Mouse (Mus musculus) neural tube, embryonic 10.5 days (tissue): ENCODE results near the gene Npat.

ENCODE experiments used
- DNase-seq: peaks from one replicate; pipeline ENCODE4 v3.0.0-alpha.2; 2017; ENCODE audit warnings: low spot score; ENCODE audit errors: extremely low spot score

Gene Npat

DNA sequence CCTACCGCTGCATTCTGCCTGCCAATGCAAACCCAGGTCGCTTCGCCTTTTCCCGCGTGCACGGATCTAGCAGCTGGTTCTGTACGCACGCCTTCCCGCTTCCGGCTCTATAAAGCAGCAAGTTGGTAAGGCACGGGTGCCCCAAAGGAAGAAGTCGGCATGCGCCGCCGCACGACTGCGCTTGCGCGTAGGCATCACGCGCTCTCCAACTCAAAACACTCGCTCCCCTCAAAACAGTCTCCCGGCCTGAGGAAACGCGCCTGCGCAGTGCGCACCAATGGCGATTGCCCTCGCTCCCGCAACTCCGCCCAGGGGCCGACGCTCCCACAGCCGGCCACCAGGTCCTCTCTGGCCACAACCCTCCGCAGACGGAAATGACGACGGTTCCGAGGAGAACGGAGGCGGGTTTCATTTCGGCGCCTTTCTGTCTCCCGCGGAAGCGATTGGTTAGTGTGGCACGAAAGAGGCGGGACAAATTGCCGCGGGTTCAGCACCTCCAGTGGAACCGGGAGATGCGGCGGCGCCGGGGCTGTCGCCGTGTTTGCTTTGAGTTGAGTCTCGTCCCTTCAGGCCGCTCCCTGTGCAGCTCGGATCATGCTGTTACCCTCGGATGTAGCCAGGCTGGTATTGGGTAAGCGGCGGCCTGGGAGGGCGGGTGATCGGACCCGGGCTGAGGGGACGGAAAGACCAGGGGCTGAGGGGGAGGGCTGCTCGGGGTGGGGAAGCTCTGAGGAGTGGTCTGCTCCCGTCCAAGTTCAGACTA, at the start of gene Npat, which contains the start of gene Atm:
TSS of gene Npat (plus strand) at position 490 of the 763 bp plus-strand sequence.
TSS of gene Atm (minus strand) at position 183 of the 763 bp plus-strand sequence.
- DNase-seq: peak; percentile 99

DNA sequence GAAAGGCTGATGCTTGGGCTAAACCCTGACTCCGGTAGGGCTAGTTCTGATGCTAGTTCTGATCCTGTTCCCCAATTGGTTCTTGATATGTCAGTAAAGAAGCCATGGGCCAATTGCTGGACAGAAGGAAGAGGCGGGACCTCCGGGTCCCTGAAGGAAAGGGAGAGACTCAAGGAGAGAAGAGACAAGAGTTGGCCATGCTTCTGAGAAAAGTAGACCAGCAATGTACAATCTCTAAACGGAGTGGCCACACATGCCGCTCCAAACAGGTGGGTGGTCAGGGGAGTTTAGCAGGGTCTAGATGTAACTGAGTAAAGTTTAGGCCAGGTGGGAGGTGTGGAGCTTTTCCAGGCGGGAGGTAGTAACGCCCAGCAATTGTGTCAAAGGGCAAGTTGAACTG, 28.8 kb upstream of the Npat start:
- no peak for DNase-seq

DNA sequence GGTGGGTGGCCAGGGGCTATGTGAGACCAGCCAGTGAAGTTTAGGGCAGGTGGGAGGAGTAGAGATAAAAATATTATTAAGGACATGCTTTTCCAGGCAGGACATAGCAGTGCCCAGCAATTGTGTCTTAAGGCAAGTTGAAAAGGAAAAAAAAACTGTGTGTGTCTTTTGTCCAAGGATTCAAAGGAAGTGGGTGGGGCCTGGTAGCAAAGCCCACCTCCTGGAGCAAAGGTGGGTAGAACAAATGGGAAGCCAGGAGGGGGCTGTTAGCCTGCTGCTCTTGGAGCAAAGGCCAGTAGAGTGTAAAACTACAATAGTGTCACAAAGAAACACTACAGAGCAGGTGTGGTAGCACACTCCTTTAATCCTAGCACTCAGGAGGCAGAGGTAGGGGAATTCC, 22.8 kb upstream of the Npat start:
- DNase-seq: no peak

DNA sequence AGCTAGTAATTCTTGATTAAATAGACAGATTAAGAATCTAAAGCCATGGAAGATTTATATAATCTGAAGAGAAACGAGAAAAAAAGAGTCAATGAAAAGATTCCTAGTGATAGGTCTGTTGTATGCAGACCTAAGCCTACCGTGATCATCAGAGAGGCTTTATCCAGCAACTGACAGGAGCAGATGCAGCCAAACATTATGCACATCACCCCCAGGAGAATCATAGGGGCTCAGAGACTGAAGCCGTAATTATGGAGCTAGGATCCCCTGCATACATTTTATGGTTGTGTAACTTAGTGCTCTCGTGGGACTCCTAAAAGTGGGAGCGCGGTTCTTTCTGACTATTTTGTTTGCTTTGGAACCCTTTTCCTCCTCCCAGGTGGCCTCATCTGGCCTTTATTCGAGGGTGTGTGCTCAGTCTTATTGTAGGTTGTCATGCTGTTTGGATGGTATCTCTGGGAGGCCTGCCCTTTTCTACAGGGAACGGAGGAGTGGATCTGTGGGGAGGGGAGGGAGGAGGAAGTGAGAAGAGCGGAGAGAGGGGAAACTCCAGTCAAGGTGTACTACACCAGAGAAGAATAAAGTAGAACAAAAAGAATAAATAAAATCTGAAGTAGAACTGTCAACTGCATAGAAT, 19.4 kb upstream of the Npat start:
- no peak for DNase-seq

DNA sequence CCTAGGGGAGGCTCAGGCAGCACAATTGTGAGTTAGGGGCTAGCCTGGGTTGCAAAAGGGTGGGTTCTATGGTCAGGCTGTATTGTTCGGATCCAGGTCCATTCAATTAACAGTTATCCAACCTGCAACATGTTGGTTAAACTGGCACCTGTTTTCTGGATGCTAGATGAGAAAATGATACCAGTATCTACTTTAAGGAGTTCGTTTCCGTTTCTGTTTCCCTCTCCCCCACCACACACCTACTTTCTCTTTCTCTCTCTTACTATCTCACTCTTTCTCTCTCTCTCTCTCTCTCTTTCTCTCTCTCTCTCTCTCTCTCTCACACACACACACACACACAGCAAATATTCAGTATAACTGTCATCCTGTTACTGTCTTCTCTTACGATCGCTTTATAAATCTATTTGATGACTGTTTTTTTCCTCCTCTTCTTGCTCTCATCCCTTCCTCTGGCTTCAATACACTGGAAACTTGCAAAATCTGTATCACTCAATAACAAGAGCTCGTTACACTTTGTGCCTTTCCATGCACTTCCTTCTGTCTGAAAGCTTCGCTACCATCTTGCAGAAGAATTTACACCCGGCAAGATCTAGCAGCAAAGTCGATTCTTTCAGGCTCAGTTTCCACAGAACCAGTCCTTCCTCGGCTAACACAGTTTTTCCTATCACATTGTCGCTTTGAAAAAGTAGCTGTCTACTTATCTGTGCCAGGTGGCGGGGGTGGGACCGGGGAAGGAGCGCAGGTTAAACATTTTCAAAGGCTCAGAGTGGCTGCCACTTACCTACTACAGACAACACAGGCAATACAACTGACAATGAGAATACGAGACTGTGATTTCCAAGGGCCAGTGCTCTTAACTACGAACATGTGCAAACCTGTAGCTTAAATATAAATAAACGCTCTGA, 1.2 kb upstream of the Npat start:
- DNase-seq: peak; percentile 26

DNA sequence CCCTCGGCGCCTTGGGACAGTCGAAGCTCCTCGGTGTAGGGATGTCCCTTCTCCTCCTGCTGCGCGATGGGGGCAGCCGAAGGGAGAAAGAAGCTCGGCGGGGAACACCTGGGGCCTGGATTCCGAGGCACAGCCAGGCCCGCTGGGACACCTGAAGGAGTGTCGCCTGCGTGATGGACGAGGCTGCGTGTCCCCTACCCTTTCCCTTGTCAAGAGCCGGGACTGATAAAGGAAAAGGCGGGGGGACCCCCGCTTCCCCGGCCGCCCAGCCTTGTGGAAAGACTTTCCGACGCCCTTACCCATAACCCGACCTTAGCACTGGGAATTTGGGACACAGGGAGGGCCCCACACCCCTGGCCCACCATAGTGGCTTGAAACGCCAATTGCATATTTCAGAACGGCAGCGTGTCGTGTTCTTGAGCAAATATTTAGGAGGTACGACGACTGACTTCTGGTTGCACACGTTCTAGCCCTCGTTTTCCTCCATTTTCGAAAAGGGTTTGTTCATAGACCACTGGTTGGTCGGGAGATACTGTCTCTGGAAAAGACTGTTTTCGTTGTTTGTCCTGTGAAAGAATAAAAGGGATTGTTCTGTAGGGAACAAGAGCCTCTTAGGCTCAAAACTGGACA, 604 bp downstream of the Npat start:
- DNase-seq: no peak

DNA sequence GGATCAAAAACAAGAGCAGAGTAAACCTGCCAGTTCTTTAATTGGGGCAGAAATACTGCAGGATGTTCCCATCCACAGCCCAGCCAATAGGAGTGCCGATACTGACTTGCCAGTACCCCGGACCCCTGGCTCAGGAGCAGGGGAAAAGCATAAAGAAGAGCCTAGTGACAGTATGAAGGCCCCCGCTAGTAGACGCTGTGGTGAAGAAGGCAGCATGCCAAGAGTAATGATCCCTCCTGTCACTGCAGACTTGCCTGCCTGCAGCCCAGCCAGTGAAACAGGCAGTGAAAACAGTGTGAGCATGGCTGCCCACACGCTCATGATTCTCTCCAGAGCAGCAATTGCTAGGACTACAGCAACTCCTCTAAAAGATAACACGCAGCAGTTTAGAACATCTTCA, 33.8 kb downstream of the Npat start:
- DNase-seq: no peak

DNA sequence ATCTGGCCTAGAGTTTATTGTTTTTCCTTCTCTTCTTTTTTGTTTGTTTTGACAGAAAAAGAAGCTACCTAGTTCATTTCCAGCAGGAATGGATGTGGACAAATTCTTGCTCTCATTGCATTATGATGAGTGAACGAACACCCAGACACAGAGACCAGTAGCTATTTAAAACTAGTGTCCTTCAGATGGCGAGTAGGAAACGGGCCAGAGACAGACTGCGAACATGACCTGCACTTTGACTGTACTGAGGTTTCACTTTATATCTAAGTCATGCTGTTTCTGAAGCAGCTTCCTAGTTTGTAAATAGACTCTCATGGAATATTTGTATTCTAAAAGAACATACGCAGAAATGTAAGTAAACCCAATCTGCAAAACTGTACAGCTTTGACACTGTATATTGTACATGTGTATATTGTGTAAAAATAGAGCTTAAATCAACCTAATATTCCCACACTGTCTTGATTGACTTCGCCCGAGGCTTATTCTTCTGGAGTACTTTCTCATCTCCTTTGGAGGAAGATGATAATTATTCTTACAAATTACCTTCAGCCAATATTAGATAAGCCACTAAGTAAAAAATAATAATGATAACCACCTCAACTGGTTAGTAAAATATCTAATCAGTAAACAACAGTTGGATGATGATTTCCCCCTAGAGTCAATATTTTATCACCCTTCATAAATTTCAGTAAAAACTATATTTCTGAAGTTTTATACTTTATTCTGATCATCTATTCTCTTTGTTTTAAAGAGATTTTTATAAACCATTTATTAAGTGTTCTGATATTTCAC, 35.9 kb downstream of the Npat start:
- DNase-seq: no peak

DNA sequence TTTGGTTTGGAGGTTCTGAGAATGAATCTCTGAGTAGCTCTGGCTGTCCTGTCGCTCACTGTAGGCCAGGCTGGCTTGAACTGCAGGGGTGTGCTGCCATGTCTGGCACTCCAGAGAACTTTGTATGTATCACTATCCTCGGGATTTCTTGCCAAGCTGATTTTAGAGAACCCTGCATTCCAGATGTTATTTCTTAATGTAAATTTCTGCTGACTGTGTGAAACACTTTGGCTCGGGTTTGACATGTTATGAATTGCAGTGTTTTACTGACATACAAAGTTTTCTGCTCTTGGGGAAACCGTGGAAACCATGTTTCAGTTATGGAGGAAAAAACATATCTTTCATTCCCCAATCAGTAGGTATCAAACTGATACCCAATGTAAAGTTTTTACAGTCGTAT, 38.9 kb downstream of the Npat start:
- DNase-seq: no peak

DNA sequence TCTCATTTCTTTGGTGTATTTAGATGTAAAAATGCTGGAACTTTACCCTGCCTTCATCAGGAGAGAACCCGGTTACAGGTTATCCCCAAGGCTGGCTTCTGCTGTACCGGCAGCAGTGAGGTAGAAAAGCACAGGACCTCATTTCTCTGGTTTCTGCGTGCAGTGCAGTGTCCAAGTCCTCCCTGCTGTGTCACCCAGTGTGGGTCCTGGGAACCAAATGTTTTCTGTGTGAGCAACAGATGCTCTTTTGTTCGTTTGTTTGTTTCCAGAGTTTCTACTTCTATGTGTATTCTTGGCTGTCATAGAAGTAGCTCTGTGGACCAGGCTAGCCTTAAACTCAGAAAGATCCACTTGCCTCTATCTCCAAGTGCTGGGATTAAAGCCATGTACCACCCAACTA, 45.0 kb downstream of the Npat start:
- no peak for DNase-seq

DNA sequence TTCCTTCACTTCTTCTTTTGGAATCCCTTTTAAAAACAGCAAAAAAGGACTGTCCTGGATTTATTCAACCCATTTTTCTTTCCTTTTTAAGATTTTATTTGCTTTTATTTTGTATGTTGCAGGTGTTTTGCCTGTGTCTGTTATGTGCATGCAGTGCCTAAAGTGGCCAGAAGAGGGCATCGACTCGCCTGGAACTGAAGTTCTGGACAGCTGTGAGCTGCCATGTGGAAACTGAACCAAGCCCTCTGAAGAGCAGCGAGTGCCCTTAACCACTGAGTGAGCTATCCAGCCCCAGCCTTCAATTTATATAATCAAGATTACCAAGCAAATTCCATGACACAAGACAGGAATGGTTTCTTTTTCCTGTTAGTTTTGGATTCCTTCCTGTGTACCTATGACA, 57.9 kb downstream of the Npat start:
- DNase-seq: peak; percentile 76

DNA sequence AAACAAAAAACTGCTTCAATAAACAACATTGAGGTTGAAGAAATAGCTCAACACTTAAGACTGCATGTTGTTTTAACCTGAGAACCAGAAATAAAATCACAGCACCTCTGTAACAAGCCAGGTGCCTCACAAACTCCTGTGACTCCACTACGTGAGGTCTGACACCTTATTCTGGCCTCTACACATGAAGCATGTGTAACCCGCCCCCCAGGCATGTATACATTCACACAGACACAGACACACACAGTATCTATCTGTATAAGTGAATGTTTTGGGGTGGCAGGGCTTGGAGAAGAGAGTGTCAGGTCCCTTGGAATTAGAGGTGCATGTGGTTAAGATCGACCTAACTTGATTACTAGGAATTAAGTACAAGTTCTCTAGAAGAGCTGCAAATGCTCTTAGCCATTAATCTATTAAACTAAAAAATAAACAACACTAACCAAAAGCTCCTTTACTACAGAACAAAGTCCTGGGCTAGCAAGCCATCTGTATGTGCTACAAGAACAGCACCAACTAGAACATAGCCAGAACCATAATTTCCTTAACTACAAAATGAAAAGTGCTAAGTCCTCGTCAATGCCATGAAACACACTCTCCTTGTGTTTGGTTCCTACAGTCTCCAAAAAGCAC, 60.2 kb downstream of the Npat start:
- DNase-seq: no peak

DNA sequence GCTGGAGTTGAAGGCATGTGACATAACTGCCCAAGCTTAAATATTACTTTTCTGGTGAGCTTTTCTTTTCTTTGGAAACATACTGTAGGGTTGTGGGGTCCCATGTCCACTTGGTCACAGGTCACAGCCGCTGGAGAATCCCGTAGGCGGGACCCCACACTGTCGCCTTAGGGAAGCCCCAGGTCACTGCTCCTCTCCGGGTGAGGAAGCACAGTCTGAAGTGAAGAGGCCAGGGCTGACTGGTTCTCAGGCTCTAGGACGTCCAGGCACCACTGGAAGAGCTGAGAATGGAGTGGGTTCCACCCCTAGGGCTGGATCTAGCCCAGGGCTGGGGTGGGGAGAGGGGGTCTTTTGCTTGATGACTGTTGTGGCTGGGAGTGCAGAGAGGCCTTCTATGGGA, 61.8 kb downstream of the Npat start:
- DNase-seq: no peak

DNA sequence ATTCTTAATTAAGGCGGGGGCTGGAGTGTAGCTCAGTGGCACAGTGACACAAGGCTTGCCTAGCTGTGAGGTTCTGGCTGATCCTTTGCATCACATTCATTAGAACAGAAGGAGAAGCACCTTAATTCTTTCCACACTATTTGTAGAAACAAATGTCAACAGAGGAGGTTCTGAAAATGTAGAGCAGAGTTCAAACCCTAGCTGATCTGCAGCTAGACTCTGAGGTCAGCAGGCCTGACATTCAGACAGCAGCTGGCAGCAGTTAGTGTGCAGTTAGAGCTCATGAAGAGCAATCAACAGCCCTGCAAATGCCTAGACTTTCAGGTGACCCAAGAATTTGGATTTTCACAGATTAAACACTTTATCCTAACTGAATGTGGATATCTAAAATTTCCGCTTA, 64.7 kb downstream of the Npat start:
- DNase-seq: no peak

DNA sequence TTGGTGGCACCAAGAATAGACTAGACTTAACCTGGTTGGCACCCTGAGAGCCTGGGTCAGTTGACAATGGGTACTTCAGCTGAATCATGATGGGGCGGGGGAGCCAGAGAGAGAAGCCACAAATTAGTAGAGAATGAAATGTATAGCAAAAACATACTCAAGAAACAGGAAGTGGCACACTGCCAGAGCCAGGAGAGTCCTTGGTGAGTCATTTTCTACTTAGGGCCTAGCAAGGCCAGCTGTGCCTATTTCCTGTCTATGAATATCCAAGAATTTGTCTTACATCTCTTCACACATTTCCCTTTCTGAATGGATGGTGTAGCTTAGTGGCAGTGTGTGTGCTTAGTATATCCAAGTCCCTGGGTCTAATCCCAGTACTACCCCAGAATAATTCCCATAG, 66.5 kb downstream of the Npat start:
- no peak for DNase-seq

DNA sequence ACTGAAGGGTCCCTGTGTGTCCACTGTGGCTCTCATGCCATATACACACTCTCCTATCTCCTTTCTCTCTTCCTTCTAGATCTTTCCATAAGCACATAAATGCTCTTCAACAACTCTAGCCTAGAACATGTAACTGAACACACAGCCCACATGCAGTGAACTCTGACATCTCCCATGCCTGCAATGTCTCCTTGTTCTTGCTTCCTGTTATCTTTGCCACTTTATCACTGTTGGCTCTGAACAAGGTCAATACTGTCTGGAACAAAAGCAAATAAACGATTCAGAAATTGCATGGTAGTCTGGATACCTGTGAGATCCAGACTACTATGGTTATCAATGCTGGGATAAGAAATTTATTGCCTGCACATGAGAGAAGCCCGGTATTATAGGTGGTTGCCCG, 67.0 kb downstream of the Npat start:
- no peak for DNase-seq

DNA sequence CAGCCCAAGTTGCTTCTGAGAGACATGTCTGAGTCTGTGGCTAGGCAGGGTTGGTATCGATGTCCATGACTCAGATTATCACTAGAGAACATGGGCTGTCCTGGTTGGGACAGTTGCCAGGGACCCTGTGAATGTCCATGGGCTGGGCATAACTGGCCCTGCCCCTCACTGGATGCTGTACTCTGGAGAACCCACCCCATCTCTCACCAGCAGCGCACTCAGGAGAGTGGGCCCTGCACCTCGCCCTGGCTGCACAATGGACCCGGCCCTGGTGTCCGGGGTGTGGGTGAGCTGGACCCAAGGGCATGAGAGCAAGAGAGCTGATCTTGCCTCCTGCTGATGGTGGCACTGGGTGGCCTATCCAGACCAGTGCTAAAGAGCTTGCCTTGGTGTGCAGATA, 68.1 kb downstream of the Npat start:
- DNase-seq: no peak

DNA sequence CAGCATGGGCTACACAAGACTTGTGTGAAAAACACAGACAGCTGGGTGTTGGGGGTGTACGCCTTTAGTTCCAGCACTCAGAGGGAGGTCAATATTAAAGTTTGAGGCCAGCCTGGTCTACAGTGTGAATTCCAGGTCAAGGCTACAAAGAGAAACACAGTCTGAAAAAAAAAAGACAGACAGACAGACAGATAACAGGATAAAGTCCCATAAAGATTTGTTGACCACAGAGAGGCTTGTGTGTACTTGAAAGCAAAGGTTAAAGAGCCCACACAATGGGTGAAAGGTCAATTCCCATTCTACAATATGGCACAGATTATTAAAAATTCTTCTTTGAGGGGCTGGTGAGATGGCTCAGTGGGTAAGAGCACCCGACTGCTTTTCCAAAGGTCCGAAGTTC, 70.3 kb downstream of the Npat start:
- no peak for DNase-seq

DNA sequence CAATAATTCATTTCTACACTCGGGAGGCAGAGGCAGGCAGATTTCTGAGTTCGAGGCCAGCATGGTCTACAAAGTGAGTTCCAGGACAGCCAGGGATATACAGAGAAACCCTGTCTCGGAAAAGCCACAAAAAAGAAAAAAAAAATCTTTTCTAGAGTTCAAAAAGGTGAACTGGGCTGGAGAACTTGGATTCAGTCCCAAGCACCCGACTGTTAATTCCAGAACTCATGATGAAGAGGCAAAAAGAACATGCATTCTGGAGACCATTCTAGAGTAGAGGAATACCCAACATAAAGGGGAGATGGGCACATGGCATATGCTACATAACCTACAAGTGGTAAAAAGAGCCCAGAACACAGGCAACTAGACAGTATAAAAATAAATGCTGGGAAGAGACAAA, 71.0 kb downstream of the Npat start:
- no peak for DNase-seq

DNA sequence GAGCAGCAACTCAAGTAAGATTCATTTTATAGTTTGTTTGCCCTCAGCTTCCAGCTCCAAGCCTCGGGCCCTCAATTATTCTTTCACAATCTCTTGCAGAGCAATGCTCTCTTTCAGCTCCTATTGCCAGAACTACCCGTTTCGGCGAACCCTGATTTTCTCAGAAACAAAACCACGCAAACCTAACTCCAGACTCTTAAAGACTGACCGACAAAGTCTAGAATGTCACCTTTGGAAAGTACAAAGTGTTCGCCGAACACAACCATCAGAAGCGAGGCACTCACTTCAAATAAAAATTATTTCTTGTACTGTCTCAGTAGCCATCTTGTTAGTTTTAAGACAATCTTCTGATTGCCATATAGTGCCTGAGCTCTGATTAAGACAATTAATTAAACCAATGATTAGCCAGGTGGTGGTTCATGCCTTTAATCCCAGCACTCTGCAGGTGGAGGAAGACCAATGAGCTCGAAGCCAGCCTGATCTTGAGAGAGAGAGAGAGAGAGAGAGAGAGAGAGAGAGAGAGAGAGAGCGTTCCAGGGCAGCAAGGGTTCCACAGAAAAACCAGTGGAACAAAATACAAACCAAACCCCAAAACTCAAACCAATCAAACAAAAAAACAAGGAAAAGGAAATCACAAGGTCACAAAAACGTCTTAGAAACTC, 72.6 kb downstream of the Npat start:
- DNase-seq: no peak
